In the genomic region with DNA sequence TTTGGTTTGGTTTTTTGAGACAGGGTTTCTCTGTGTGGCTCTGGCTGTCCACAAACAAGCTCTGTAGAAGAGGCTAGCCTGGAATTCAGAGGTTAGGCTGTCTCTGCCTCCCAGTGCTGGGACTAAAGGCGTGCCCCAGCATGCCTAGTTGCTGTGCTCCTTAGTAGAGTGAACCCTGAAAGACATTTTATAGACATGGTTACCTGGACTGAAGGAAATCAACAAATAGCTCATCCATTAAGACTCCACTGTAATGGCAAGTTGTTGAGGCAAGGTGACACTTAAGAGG, we compare ENCODE assay signal across 8 mouse cellular contexts. TPM values are rescaled to one million over a fixed set of nuclear protein-coding genes. Genes with fewer than 3 reads are reported as not detected.
DNase-seq lines count a peak whose midpoint lies in the region; ATAC-seq and TF ChIP-seq lines count a peak whose summit lies in the region.

No protein-coding gene starts in this region.

- peaks cover 8% of the 10 kb centered on the region; the same call in 1 of the 2 replicates for H3K4me1 ChIP-seq in lung, embryonic 14.5 days (ENCODE audit: insufficient read depth)
- 0 out of 2 replicates have a peak, but pooled peaks cover 2% of the 10 kb centered on the region for H3K4me1 ChIP-seq in brown adipose tissue, adult 24 weeks (ENCODE audit: control insufficient read depth, insufficient read depth, insufficient read length, low read length)
- peaks cover 24% of the 10 kb centered on the region for H3K4me1 ChIP-seq in heart, postnatal 0 days (ENCODE audit: control insufficient read depth, insufficient read depth)
- peaks cover 14% of the 10 kb centered on the region for H3K4me1 ChIP-seq in liver, embryonic 16.5 days (ENCODE audit: control insufficient read depth, low read depth, low read length)

- H3K4me2 ChIP-seq in lung, embryonic 14.5 days: peak overlapping the region; percentile 93
- peak overlapping the region; percentile 77 for H3K4me2 ChIP-seq in heart, postnatal 0 days (ENCODE audit: low read depth, low read length)
- H3K4me2 ChIP-seq in liver, embryonic 16.5 days (ENCODE audit: low read depth, low read length): peak overlapping the region; percentile 87

- DNase-seq in lung, embryonic 14.5 days: no peak
- DNase-seq in lung, postnatal 14 days: no peak
- no peak for DNase-seq in heart, postnatal 0 days (ENCODE audit: low spot score)
- DNase-seq in layer of hippocampus, adult 18-20 months (ENCODE audit: low spot score in 2 of 2): no peak
- DNase-seq in lung, postnatal 25 days (ENCODE audit: low spot score): no peak
- no peak for DNase-seq in layer of hippocampus, postnatal 36 days

- no peak for TF ChIP-seq EP300 in heart, postnatal 0 days (IDR thresholded peaks at IDR 0.05; ENCODE audit: low read depth)

- H3K9ac ChIP-seq in lung, embryonic 14.5 days: peak overlapping the region; percentile 100
- H3K9ac ChIP-seq in heart, postnatal 0 days (replicated peaks; ENCODE audit: low read depth, low read length): peak overlapping the region; percentile 94
- H3K9ac ChIP-seq in liver, embryonic 16.5 days (ENCODE audit: low read depth, low read length): peak overlapping the region; percentile 46

- TF ChIP-seq CTCF in lung, embryonic 14.5 days (IDR thresholded peaks at IDR 0.05; ENCODE audit: low read depth): no peak
- no peak for TF ChIP-seq CTCF in heart, postnatal 0 days (IDR thresholded peaks at IDR 0.05; ENCODE audit: low read depth)

- H3K27ac ChIP-seq in lung, embryonic 14.5 days (ENCODE audit: low read depth): 0 out of 2 replicates have a peak overlapping the region, but pooled peaks have one; percentile 36
- H3K27ac ChIP-seq in brown adipose tissue, adult 24 weeks (replicated peaks; ENCODE audit: low read depth, low read length): no peak overlapping the region
- H3K27ac ChIP-seq in heart, postnatal 0 days (ENCODE audit: low read depth): peak overlapping the region; percentile 66
- H3K27ac ChIP-seq in liver, embryonic 16.5 days (ENCODE audit: low read length): peak overlapping the region; percentile 76

- no peak for ATAC-seq in lung, embryonic 14.5 days (ENCODE audit: insufficient read depth)
- ATAC-seq in heart, postnatal 0 days (ENCODE audit: insufficient read depth, low read depth): no peak
- peak; percentile 4; the same call in 1 of the 2 replicates for ATAC-seq in liver, embryonic 16.5 days (ENCODE audit: low read depth)

- no peaks in the 10 kb centered on the region for H3K36me3 ChIP-seq in lung, embryonic 14.5 days (ENCODE audit: insufficient read depth)
- H3K36me3 ChIP-seq in heart, postnatal 0 days (replicated peaks; ENCODE audit: control insufficient read depth, insufficient read depth, low read length): no peaks in the 10 kb centered on the region
- no peaks in the 10 kb centered on the region for H3K36me3 ChIP-seq in liver, embryonic 16.5 days (ENCODE audit: control insufficient read depth, insufficient read depth)

- H3K9me3 ChIP-seq in lung, embryonic 14.5 days (ENCODE audit: low read depth, low read length): no peaks in the 10 kb centered on the region
- H3K9me3 ChIP-seq in heart, postnatal 0 days (replicated peaks; ENCODE audit: control insufficient read depth, low read length): no peaks in the 10 kb centered on the region
- no peaks in the 10 kb centered on the region for H3K9me3 ChIP-seq in liver, embryonic 16.5 days (replicated peaks; ENCODE audit: control insufficient read depth, low read length)

- no peaks in the 10 kb centered on the region for H3K27me3 ChIP-seq in lung, embryonic 14.5 days (ENCODE audit: insufficient read depth, low read length)
- H3K27me3 ChIP-seq in heart, postnatal 0 days (ENCODE audit: control insufficient read depth, insufficient read depth, low read length): no peaks in the 10 kb centered on the region
- no peaks in the 10 kb centered on the region for H3K27me3 ChIP-seq in liver, embryonic 16.5 days (ENCODE audit: control insufficient read depth, insufficient read depth, low read depth, low read length)

- H3K4me3 ChIP-seq in lung, embryonic 14.5 days (ENCODE audit: low read depth, low read length): peak overlapping the region; percentile 98
- peak overlapping the region; percentile 55 for H3K4me3 ChIP-seq in brown adipose tissue, adult 24 weeks (ENCODE audit: insufficient read depth, low read depth, low read length)
- H3K4me3 ChIP-seq in heart, postnatal 0 days (ENCODE audit: low read depth, low read length): peak overlapping the region; percentile 95
- H3K4me3 ChIP-seq in liver, embryonic 16.5 days (ENCODE audit: low read depth, low read length): peak overlapping the region; percentile 97

- WGBS in lung, embryonic 14.5 days: 41% methylated on average over 1 of the region's 1 CpGs
- WGBS in heart, postnatal 0 days: 40% methylated on average over 1 of the region's 1 CpGs
- 28% methylated on average over 1 of the region's 1 CpGs for WGBS in liver, embryonic 16.5 days (ENCODE audit: insufficient replicate concordance)

RNA-seq across cellular contexts. Expression of a gene that starts 0.8 kb away (rescaled TPM):
- 96.8 and 103 TPM in 2 replicates for polyA plus RNA-seq in lung, embryonic 14.5 days (2014; fragmentation: Nextera tagmentation; extraction: Ambion mirVana)
- 44.0 and 50.4 TPM in 2 replicates for polyA plus RNA-seq in brown adipose tissue, adult 24 weeks (2012; ENCODE audit: insufficient read depth, insufficient read length, missing spikeins)
- total RNA-seq in heart, postnatal 0 days (2014; rRNA removed; ENCODE audit: low replicate concordance): 83.1 and 84.6 TPM in 2 replicates
- polyA plus RNA-seq in heart, postnatal 0 days (2015; fragmentation: Nextera tagmentation; extraction: Ambion mirVana): 42.6 and 47.9 TPM in 2 replicates
- polyA plus RNA-seq in liver, embryonic 16.5 days (2015; fragmentation: Nextera tagmentation; extraction: Ambion mirVana): 58.3 and 63.0 TPM in 2 replicates
- total RNA-seq in layer of hippocampus, adult 18-20 months (2021): 10 to 100 TPM; 90.4 to 91.8 TPM
- total RNA-seq in layer of hippocampus, postnatal 36 days (2021): 100 to 1,000 TPM in 1 of 2 experiments, 10 to 100 TPM in 1; 96.4 to 101 TPM

Comparison
In these comparisons a context has a peak if more than half of its experiments do, and no peak if none do; other contexts are left out.
1. H3K9ac ChIP-seq: peak in every context shown above with its lines; median percentile 100 in lung, embryonic 14.5 days; 94 in heart, postnatal 0 days; 46 in liver, embryonic 16.5 days.